Mouse (Mus musculus): ENCODE measurements around the gene Megf6.

The Megf6 gene

GRCm38 (mm10) chr4:154267511-154267910, 97.0 kb downstream of the Megf6 start:
- DNase-seq, result no peak

- DNase-seq, result peak; percentile 40
These were observed 99.0 kb downstream of the Megf6 start for GRCm38 (mm10) chr4:154269520-154269919.

GRCm38 (mm10) chr4:154273000-154273399, 102.5 kb downstream of the Megf6 start:
- DNase-seq, result peak; percentile 83

- DNase-seq, result no peak
These were observed 109.0 kb downstream of the Megf6 start for GRCm38 (mm10) chr4:154279481-154279880.

GRCm38 (mm10) chr4:154283671-154284070, 113.1 kb downstream of the Megf6 start:
- DNase-seq, result no peak

GRCm38 (mm10) chr4:154293735-154294201, 123.2 kb downstream of the Megf6 start:
- DNase-seq, result peak; percentile 52

GRCm38 (mm10) chr4:154294262-154294731, 123.8 kb downstream of the Megf6 start:
- peak; percentile 96 for DNase-seq

GRCm38 (mm10) chr4:154297761-154298160, 127.2 kb downstream of the Megf6 start:
- DNase-seq, result peak; percentile 90

- peak; percentile 90 for DNase-seq
These were observed 129.2 kb downstream of the Megf6 start for GRCm38 (mm10) chr4:154299541-154300271.

GRCm38 (mm10) chr4:154301466-154301881, 130.9 kb downstream of the Megf6 start, which contains the start of gene Arhgef16:
Arhgef16 (minus strand) TSS chr4:154301676.
- DNase-seq, result peak; percentile 81

- no peak for DNase-seq
These were observed 138.6 kb downstream of the Megf6 start for GRCm38 (mm10) chr4:154309131-154309530.

GRCm38 (mm10) chr4:154310576-154311262, 140.2 kb downstream of the Megf6 start:
- no peak for DNase-seq

GRCm38 (mm10) chr4:154312143-154312812, 141.7 kb downstream of the Megf6 start:
- no peak for DNase-seq

- DNase-seq, result no peak
These were observed 142.5 kb downstream of the Megf6 start for GRCm38 (mm10) chr4:154312935-154313621.

- DNase-seq, result no peak
These were observed 143.1 kb downstream of the Megf6 start for GRCm38 (mm10) chr4:154313622-154313967.
